In the genomic region with DNA sequence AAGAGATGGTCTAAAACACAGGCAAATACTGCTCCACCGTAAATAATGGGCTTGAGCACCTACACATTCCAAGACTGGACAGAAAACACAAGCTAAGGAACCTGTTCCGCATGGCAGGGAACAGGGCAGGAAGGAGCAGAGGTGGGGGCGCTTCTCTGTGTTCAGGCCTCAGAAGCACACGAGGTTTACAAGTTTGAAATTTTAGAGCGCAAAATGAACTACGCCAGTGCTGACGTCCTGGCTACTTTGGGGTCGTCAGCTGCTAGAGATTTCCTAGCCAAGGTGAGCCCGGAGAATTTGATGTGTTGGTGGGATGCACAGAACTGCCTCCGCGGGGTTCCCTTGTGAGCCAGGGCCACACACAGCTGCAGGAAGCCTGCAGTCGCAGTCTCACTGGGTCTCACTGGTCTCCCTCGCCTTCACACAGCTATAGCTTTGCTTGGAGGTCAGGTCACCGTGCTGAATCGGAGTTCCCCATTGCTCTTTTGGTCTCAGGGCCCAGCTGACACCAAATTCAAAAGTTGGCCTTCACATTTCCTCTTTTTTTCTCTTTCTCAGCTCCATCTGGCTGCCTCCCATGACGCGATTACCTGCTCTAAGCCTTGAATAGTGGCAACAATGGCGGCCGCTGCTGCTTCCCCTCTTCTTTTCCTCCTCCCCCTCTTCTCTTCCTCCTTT, we compare ENCODE assay signal across 16 mouse cellular contexts. TPM values are rescaled to one million over a fixed set of nuclear protein-coding genes. Genes with fewer than 3 reads are reported as not detected.
DNase-seq lines count a peak whose midpoint lies in the region; ATAC-seq and TF ChIP-seq lines count a peak whose summit lies in the region.
"Had no signal": no experiment of that assay in that cellular context is flagged by ENCODE, and none has a peak within 500 bp of the region (broad histone marks: within the 10 kb centered on the region; RNA-seq: fewer than 3 reads in every experiment).

No protein-coding gene starts in this region.

- no peaks in the 10 kb centered on the region for H3K27me3 ChIP-seq in MEL (ENCODE audit: control insufficient read depth in 1 of 2, insufficient read depth in 2 of 2, low read length in 2 of 2)
- H3K27me3 ChIP-seq: hindbrain, embryonic 15.5 days had no signal

- TF ChIP-seq CTCF in lung, adult 2 months (IDR thresholded peaks at IDR 0.05; ENCODE audit: insufficient read depth, low read length): no peak
- no peak for TF ChIP-seq CTCF in MEL (IDR thresholded peaks at IDR 0.05 in 2 of 3, conservative IDR thresholded peaks at IDR 0.05 in 1 of 3; ENCODE audit: control insufficient read depth in 1 of 3, insufficient read depth in 1 of 3, low read depth in 2 of 3, low read length in 3 of 3, poor library complexity in 1 of 3, severe bottlenecking in 1 of 3)

- H3K27ac ChIP-seq in MEL (ENCODE audit: control insufficient read depth, low read depth, low read length): peak overlapping the region; percentile 50
- H3K27ac ChIP-seq: hindbrain, embryonic 15.5 days; liver, embryonic 14.5 days had no signal

- peak; percentile 67 for ATAC-seq in megakaryocyte, adult 5-6 weeks (ENCODE audit: poor library complexity, severe bottlenecking)

- 58% methylated on average over 19 of the region's 19 CpGs for WGBS in lung, adult 2 months

- no peaks in the 10 kb centered on the region for H3K9me3 ChIP-seq in MEL (replicated peaks; ENCODE audit: insufficient read depth, low read length)
- H3K9me3 ChIP-seq: hindbrain, embryonic 15.5 days had no signal

- TF ChIP-seq EP300 in MEL (IDR thresholded peaks at IDR 0.05; ENCODE audit: low read depth in 1 of 2, low read length in 2 of 2): peak in 1 of 2 experiments; percentile 68; a peak in 2 of 4 replicates

- no peak overlapping the region for H3K4me3 ChIP-seq in lung, adult 2 months (replicated peaks; ENCODE audit: extremely low read depth, low read depth, low read length)
- peak overlapping the region; percentile 32 to 39 for H3K4me3 ChIP-seq in MEL (ENCODE audit: control insufficient read depth in 1 of 2, insufficient read depth in 1 of 2, low read depth in 2 of 2, low read length in 2 of 2)
- H3K4me3 ChIP-seq: hindbrain, embryonic 15.5 days had no signal

- H3K9ac ChIP-seq in MEL (ENCODE audit: control insufficient read depth, low read depth, low read length, poor library complexity, severe bottlenecking): peak overlapping the region; percentile 54
- H3K9ac ChIP-seq: hindbrain, embryonic 15.5 days; liver, embryonic 14.5 days had no signal

- no peak for TF ChIP-seq RAD21 in MEL (IDR thresholded peaks at IDR 0.05; ENCODE audit: low read depth, low read length)

- H3K79me2 ChIP-seq in MEL (ENCODE audit: control insufficient read depth, insufficient read depth, low read length, poor library complexity): no peaks in the 10 kb centered on the region; the same call in 1 of the 2 replicates

- no peaks in the 10 kb centered on the region for H3K4me1 ChIP-seq in lung, adult 2 months (ENCODE audit: control insufficient read depth, insufficient read depth, low read length)
- H3K4me1 ChIP-seq in MEL (ENCODE audit: control insufficient read depth in 1 of 2, insufficient read depth in 2 of 2, low read length in 2 of 2): peaks cover 5 to 32% of the 10 kb centered on the region in 2 experiments
- H3K4me1 ChIP-seq: hindbrain, embryonic 15.5 days had no signal

- DNase-seq in lung, postnatal 36 days: peak; percentile 21
- no peak for DNase-seq in lung, adult 2 months
- DNase-seq in MEL (ENCODE audit: low read depth, low spot score): peak; percentile 81
- peak; percentile 27 to 68 for DNase-seq in spleen, postnatal 4 days (ENCODE audit: low spot score in 2 of 2)
- no peak for DNase-seq in left cerebral cortex, adult 18-20 months (ENCODE audit: low spot score in 2 of 2)
- DNase-seq in layer of hippocampus, postnatal 14 days (ENCODE audit: low spot score in 2 of 2): no peak
- DNase-seq: kidney, adult 18-20 months; lung, postnatal 4 days; right cerebral cortex, postnatal 4 days had no signal

- peaks cover 0 to 17% of the 10 kb centered on the region in 2 experiments; a peak in 2 of 4 replicates for H3K36me3 ChIP-seq in MEL (ENCODE audit: control insufficient read depth in 1 of 2, insufficient read depth in 2 of 2, low read length in 2 of 2)

- TF ChIP-seq POLR2A in lung, adult 2 months (IDR thresholded peaks at IDR 0.05; ENCODE audit: borderline replicate concordance, extremely low read depth, low read depth, low read length): no peak
- 0 out of 4 replicates have a peak, but pooled peaks of 1 of the 2 experiments have one; percentile 26 for TF ChIP-seq POLR2A in MEL (IDR thresholded peaks at IDR 0.05; ENCODE audit: control insufficient read depth in 1 of 2, insufficient read depth in 1 of 2, low read depth in 1 of 2, low read length in 2 of 2, poor library complexity in 1 of 2)

TF ChIP-seq in MEL, 35 proteins besides CTCF, POLR2A, EP300 and RAD21:
- TF ChIP-seq UBTF (IDR thresholded peaks at IDR 0.05; ENCODE audit: borderline replicate concordance, insufficient read depth, low read depth, low read length) (no peak), MYB (IDR thresholded peaks at IDR 0.05; ENCODE audit: low read depth, low read length) (no peak), MAFK (IDR thresholded peaks at IDR 0.05; ENCODE audit: borderline replicate concordance, low read depth, low read length) (no peak), TCF12 (IDR thresholded peaks at IDR 0.05; ENCODE audit: low read depth, low read length) (no peak; the same call in 1 of the 2 replicates), CHD1 (IDR thresholded peaks at IDR 0.05; ENCODE audit: low read depth, low read length) (no peak), TBP (IDR thresholded peaks at IDR 0.05; ENCODE audit: low read depth, low read length) (peak; percentile 22; the same call in 1 of the 2 replicates), MAX (IDR thresholded peaks at IDR 0.05; ENCODE audit: low read length) (peak; percentile 43; the same call in 1 of the 2 replicates), MYC (IDR thresholded peaks at IDR 0.05; ENCODE audit: low read depth, low read length) (0 out of 2 replicates have a peak, but pooled peaks have one; percentile 15), TAL1 (IDR thresholded peaks at IDR 0.05; ENCODE audit: low read length) (0 out of 2 replicates have a peak, but pooled peaks have one; percentile 9), HCFC1 (IDR thresholded peaks at IDR 0.05; ENCODE audit: low read depth, low read length) (peak; percentile 34; the same call in 1 of the 2 replicates), BHLHE40 (IDR thresholded peaks at IDR 0.05; ENCODE audit: borderline replicate concordance, low read depth, low read length) (no peak), ETS1 (IDR thresholded peaks at IDR 0.05; ENCODE audit: low read depth, low read length) (peak; percentile 87), E2F4 (IDR thresholded peaks at IDR 0.05; ENCODE audit: borderline replicate concordance, low read depth, low read length) (no peak), NELFE (IDR thresholded peaks at IDR 0.05; ENCODE audit: low read depth, low read length) (no peak; the same call in 1 of the 2 replicates), CHD2 (IDR thresholded peaks at IDR 0.05; ENCODE audit: low read length) (no peak), ZC3H11A (IDR thresholded peaks at IDR 0.05; ENCODE audit: low read depth, low read length) (no peak), RCOR1 (IDR thresholded peaks at IDR 0.05; ENCODE audit: low read depth, low read length) (no peak), ZMIZ1 (IDR thresholded peaks at IDR 0.05; ENCODE audit: low read depth, low read length) (no peak), NRF1 (IDR thresholded peaks at IDR 0.05; ENCODE audit: insufficient read depth, low read depth, low read length, poor library complexity, severe bottlenecking) (no peak), SMC3 (IDR thresholded peaks at IDR 0.05; ENCODE audit: low read depth, low read length) (no peak), POLR2AphosphoS5 (IDR thresholded peaks at IDR 0.05; ENCODE audit: borderline replicate concordance, low read depth, low read length) (no peak), MAZ (IDR thresholded peaks at IDR 0.05; ENCODE audit: low read depth, low read length) (no peak), SIN3A (IDR thresholded peaks at IDR 0.05; ENCODE audit: low read length) (peak; percentile 50; the same call in 1 of the 2 replicates), ZNF384 (IDR thresholded peaks at IDR 0.05; ENCODE audit: low read depth, low read length) (peak; percentile 47)

RNA-seq across cellular contexts. Expression of a gene that starts 8.3 kb away (rescaled TPM):
- 2.4 and 5.0 TPM in 2 replicates for polyA plus RNA-seq in lung, adult 2 months (2012; rRNA removed)
- total RNA-seq in MEL (2012; rRNA removed): 4.1 and 5.1 TPM in 2 replicates
- 10 to 100 TPM in 1 of 2 experiments, not detected in 1; 11.1 TPM for polyA plus RNA-seq in MEL (2012; ENCODE audit: insufficient read depth in 1 of 2, insufficient read length in 2 of 2, low read depth in 1 of 2, low replicate concordance in 2 of 2, missing spikeins in 1 of 2)
- 12.7 TPM in 2 replicates for total RNA-seq in megakaryocyte, adult 5-6 weeks (2015)
- 4.7 and 6.2 TPM in 2 replicates for total RNA-seq in megakaryocyte, adult 5-6 weeks (2017)
- 10 to 100 TPM; 20.7 to 21.6 TPM for total RNA-seq in left cerebral cortex, adult 18-20 months (2021)
- 10 to 100 TPM; 18.7 to 21.2 TPM for total RNA-seq in layer of hippocampus, postnatal 14 days (2021)

RNA-seq across cellular contexts. Expression of a gene that starts 9.3 kb away (rescaled TPM):
- polyA plus RNA-seq in lung, adult 2 months (2012; rRNA removed): 8.0 and 14.9 TPM in 2 replicates
- total RNA-seq in MEL (2012; rRNA removed): 17.0 and 22.8 TPM in 2 replicates
- 10 to 100 TPM in 1 of 2 experiments, not detected in 1; 52.2 TPM for polyA plus RNA-seq in MEL (2012; ENCODE audit: insufficient read depth in 1 of 2, insufficient read length in 2 of 2, low read depth in 1 of 2, low replicate concordance in 2 of 2, missing spikeins in 1 of 2)
- 10.5 and 11.1 TPM in 2 replicates for total RNA-seq in megakaryocyte, adult 5-6 weeks (2015)
- 20.5 and 21.0 TPM in 2 replicates for total RNA-seq in megakaryocyte, adult 5-6 weeks (2017)
- 10 to 100 TPM; 26.2 to 32.0 TPM for total RNA-seq in left cerebral cortex, adult 18-20 months (2021)
- total RNA-seq in layer of hippocampus, postnatal 14 days (2021): 10 to 100 TPM; 16.4 to 16.7 TPM

RNA-seq across cellular contexts. Expression of a gene that starts 25.0 kb away (rescaled TPM):
- 0.06 TPM in 1 of 2 replicates, not detected in the other for polyA plus RNA-seq in lung, adult 2 months (2012; rRNA removed)
- not detected in 2 replicates for total RNA-seq in MEL (2012; rRNA removed)
- polyA plus RNA-seq in MEL (2012; ENCODE audit: insufficient read depth in 1 of 2, insufficient read length in 2 of 2, low read depth in 1 of 2, low replicate concordance in 2 of 2, missing spikeins in 1 of 2): not detected
- not detected in 2 replicates for total RNA-seq in megakaryocyte, adult 5-6 weeks (2015)
- not detected in 2 replicates for total RNA-seq in megakaryocyte, adult 5-6 weeks (2017)
- not detected for total RNA-seq in left cerebral cortex, adult 18-20 months (2021)
- total RNA-seq in layer of hippocampus, postnatal 14 days (2021): not detected
- total RNA-seq: layer of hippocampus, adult 18-20 months; left cerebral cortex, postnatal 25 days had no signal
- polyA plus RNA-seq: cortical plate, adult 2 months; frontal cortex, adult 2 months; hindbrain, embryonic 15.5 days had no signal

Comparison
In these comparisons a context has a peak if more than half of its experiments do, and no peak if none do; other contexts are left out.
1. DNase-seq: peak in lung, postnatal 36 days (single experiment), MEL (single experiment) and spleen, postnatal 4 days (2 of 2); none in lung, adult 2 months (single experiment), left cerebral cortex, adult 18-20 months (0 of 2) and layer of hippocampus, postnatal 14 days (0 of 2).